15 mouse cellular contexts compared by ENCODE assay signal in genomic region chr5:73194740-73195139, GRCm38 (mm10).
A peak's percentile ranks its signal among the peaks of the same experiment; 100 is the strongest.
DNase-seq lines count a peak whose midpoint lies in the region; ATAC-seq lines count a peak whose summit lies in the region.
"Had no signal": no experiment of that assay in that cellular context is flagged by ENCODE, and none has a peak within 500 bp of the region (broad histone marks: within the 10 kb centered on the region; RNA-seq: fewer than 3 reads in every experiment).

No protein-coding gene starts in this region.

- H3K27me3 ChIP-seq in heart, embryonic 16.5 days (ENCODE audit: control insufficient read depth, insufficient read depth, low read length) = no peaks in the 10 kb centered on the region
- H3K27me3 ChIP-seq: limb, embryonic 13.5 days; lung, embryonic 15.5 days; midbrain, embryonic 13.5 days had no signal

- no peak overlapping the region for H3K4me2 ChIP-seq in heart, embryonic 16.5 days (ENCODE audit: low read depth, low read length)
- H3K4me2 ChIP-seq: hindbrain, embryonic 14.5 days; limb, embryonic 13.5 days; midbrain, embryonic 13.5 days had no signal

- no peak for DNase-seq in heart, adult 9 months (ENCODE audit: low spot score in 2 of 2)
- DNase-seq in CD4-positive, CD25-positive, alpha-beta regulatory T cell, adult 2 months (ENCODE audit: low read depth, low spot score) = peak; percentile 72
- DNase-seq in Muller cell, postnatal 12 days (ENCODE audit: inconsistent ontology term) = peak; percentile 90
- DNase-seq in retina, postnatal 1 day = peak; percentile 88
- DNase-seq in thymus, postnatal 10 days (ENCODE audit: low spot score in 2 of 2) = no peak
- DNase-seq in lung, postnatal 36 days = no peak
- DNase-seq: cerebellum, postnatal 10 days; gastrocnemius, postnatal 14 days; kidney, postnatal 14 days; thymus, adult 2 months had no signal

- no peak overlapping the region for H3K4me3 ChIP-seq in heart, embryonic 16.5 days (ENCODE audit: low read length)
- H3K4me3 ChIP-seq: limb, embryonic 13.5 days; lung, embryonic 15.5 days; midbrain, embryonic 13.5 days had no signal

- WGBS in heart, embryonic 16.5 days = 91% methylated on average over 14 of the region's 14 CpGs

- peaks cover 24% of the 10 kb centered on the region for H3K4me1 ChIP-seq in heart, embryonic 16.5 days (ENCODE audit: control insufficient read depth, insufficient read depth, low read length)

- H3K9ac ChIP-seq in heart, embryonic 16.5 days (ENCODE audit: low read length) = no peak overlapping the region
- H3K9ac ChIP-seq: hindbrain, embryonic 14.5 days; limb, embryonic 13.5 days; lung, embryonic 15.5 days; midbrain, embryonic 13.5 days had no signal

- 0 out of 2 replicates have a peak, but pooled peaks cover 3% of the 10 kb centered on the region for H3K9me3 ChIP-seq in heart, embryonic 16.5 days (replicated peaks; ENCODE audit: control insufficient read depth, low read length)
- H3K9me3 ChIP-seq: limb, embryonic 13.5 days; midbrain, embryonic 13.5 days had no signal

- peak overlapping the region; percentile 62; the same call in 1 of the 2 replicates for H3K27ac ChIP-seq in heart, embryonic 16.5 days (ENCODE audit: low read length)
- H3K27ac ChIP-seq: hindbrain, embryonic 14.5 days; limb, embryonic 13.5 days; lung, embryonic 15.5 days; midbrain, embryonic 13.5 days had no signal

- ATAC-seq in heart, embryonic 16.5 days (replicated peaks; ENCODE audit: extremely low read depth, insufficient read depth, low FRiP score) = no peak
- ATAC-seq: midbrain, embryonic 13.5 days had no signal

- H3K36me3 ChIP-seq in heart, embryonic 16.5 days (ENCODE audit: control insufficient read depth, insufficient read depth) = no peaks in the 10 kb centered on the region; the same call in 1 of the 2 replicates

Comparison
In these comparisons a context has a peak if more than half of its experiments do, and no peak if none do; other contexts are left out.
1. DNase-seq: peak in CD4-positive, CD25-positive, alpha-beta regulatory T cell, adult 2 months (single experiment), Muller cell, postnatal 12 days (single experiment) and retina, postnatal 1 day (single experiment); none in heart, adult 9 months (0 of 2), thymus, postnatal 10 days (0 of 2) and lung, postnatal 36 days (single experiment).